Mouse (Mus musculus) v-Abl transformed pro-B cells (cell line): ENCODE results near the gene Mrpl57.
"Not testable (repeated sequence)": the region's sequence is repeated elsewhere in the genome, so short reads cannot be mapped to it uniquely, and the experiment has no call there.

Experiments
- in situ Hi-C, 2 experiments: fragments of 400-800 bp; cut with MboI; formaldehyde crosslinking; loops; one replicate each; pipeline ENCODE4 v1.15.1; 2025; ENCODE audit not compliant: unreplicated experiment in 2 of 2

The Mrpl57 gene

GRCm38 (mm10) chr14:57825788-57826751 is at the start of gene Mrpl57, which contains the start of gene Ska3:
TSS of gene Mrpl57 (plus strand) at chr14:57826234.
TSS of gene Ska3 (minus strand) at chr14:57826185.
- in situ Hi-C loops, result loop anchor here (5.0 to 10.0 kb wide), 2 partner anchors 86 to 141 kb away; no protein-coding TSS in a partner anchor

- in situ Hi-C loops, result no loop called here
These were observed 38.6 kb upstream of the Mrpl57 start for GRCm38 (mm10) chr14:57787406-57787805.

- in situ Hi-C loops, result no loop called here
These were observed 36.7 kb upstream of the Mrpl57 start for GRCm38 (mm10) chr14:57789311-57789710.

- in situ Hi-C loops, result loop anchor here (5.0 to 10.0 kb wide), 2 partner anchors 37 to 105 kb away; no protein-coding TSS in a partner anchor
These were observed 36.3 kb upstream of the Mrpl57 start for GRCm38 (mm10) chr14:57789759-57790158.

GRCm38 (mm10) chr14:57791171-57791570 is 34.9 kb upstream of the Mrpl57 start:
- in situ Hi-C loops, result loop anchor here (5.0 to 10.0 kb wide), 2 partner anchors 39 to 106 kb away; no protein-coding TSS in a partner anchor

GRCm38 (mm10) chr14:57797551-57797950 is 28.5 kb upstream of the Mrpl57 start:
- in situ Hi-C loops, result loop anchor here in 1 of 2 experiments (5.0 to 10.0 kb wide), 2 partner anchors 50 to 113 kb away; partner anchors contain the start of gene Gm49361

- in situ Hi-C loops, result loop anchor here in 1 of 2 experiments (5.0 to 10.0 kb wide), 2 partner anchors 51 to 113 kb away; partner anchors contain the start of gene Gm49361
These were observed 27.8 kb upstream of the Mrpl57 start, which contains the start of gene Sap18 for GRCm38 (mm10) chr14:57797991-57798931. TSS of gene Sap18 (plus strand) at chr14:57798180.

GRCm38 (mm10) chr14:57803731-57804130 is 22.3 kb upstream of the Mrpl57 start:
- in situ Hi-C loops, result no loop called here

GRCm38 (mm10) chr14:57808558-57808957 is 17.5 kb upstream of the Mrpl57 start:
- in situ Hi-C loops, result loop anchor here in 1 of 2 experiments (5.0 kb wide), 1 partner anchor 104 kb away; no protein-coding TSS in a partner anchor

- in situ Hi-C loops, result no loop called here
These were observed 15.1 kb upstream of the Mrpl57 start for GRCm38 (mm10) chr14:57810886-57811285.

GRCm38 (mm10) chr14:57811844-57812243 is 14.2 kb upstream of the Mrpl57 start:
- in situ Hi-C loops, result no loop called here

- in situ Hi-C loops, result loop anchor here (10.0 kb wide), 1 partner anchor 136 kb away; no protein-coding TSS in a partner anchor
These were observed 5.2 kb upstream of the Mrpl57 start for GRCm38 (mm10) chr14:57820839-57821238.

GRCm38 (mm10) chr14:57827284-57827683 is 1.2 kb downstream of the Mrpl57 start:
- in situ Hi-C loops, result loop anchor here (5.0 to 10.0 kb wide), 2 partner anchors 85 to 142 kb away; no protein-coding TSS in a partner anchor

- in situ Hi-C loops, result no loop called here
These were observed 7.5 kb downstream of the Mrpl57 start for GRCm38 (mm10) chr14:57833526-57833925.

- in situ Hi-C loops, result no loop called here
These were observed 9.1 kb downstream of the Mrpl57 start for GRCm38 (mm10) chr14:57835157-57835556.

GRCm38 (mm10) chr14:57844535-57844934 is 18.5 kb downstream of the Mrpl57 start:
- in situ Hi-C loops, result no loop called here

GRCm38 (mm10) chr14:57848061-57848460 is 22.0 kb downstream of the Mrpl57 start:
- in situ Hi-C loops, result not testable (repeated sequence)

- in situ Hi-C loops, result no loop called here
These were observed 22.6 kb downstream of the Mrpl57 start for GRCm38 (mm10) chr14:57848646-57849045.

GRCm38 (mm10) chr14:57850330-57850729 is 24.3 kb downstream of the Mrpl57 start:
- in situ Hi-C loops, result loop anchor here in 1 of 2 experiments (25.0 kb wide), 1 partner anchor 963 kb away; the partner anchor contains the start of gene Zmym2

- in situ Hi-C loops, result loop anchor here in 1 of 2 experiments (25.0 kb wide), 1 partner anchor 966 kb away; the partner anchor contains the start of gene Zmym2
These were observed 26.9 kb downstream of the Mrpl57 start for GRCm38 (mm10) chr14:57852961-57853360.
